Mouse (Mus musculus) ES-E14 (cell line): ENCODE data around the gene Ppp1r14c. TPM values are rescaled to one million over a fixed set of nuclear protein-coding genes. Genes with fewer than 3 reads are reported as not detected.

Experiments used
- DNase-seq: peaks from one replicate; pipeline ENCODE4 v3.0.0-alpha.2; 2013; ENCODE audit warnings: low read depth, low spot score
- H3K27ac ChIP-seq: 2 replicates; pipeline ENCODE4 v1.5.1; 2012; ENCODE audit warnings: low read depth, mild to moderate bottlenecking, low read length, moderate library complexity, mixed read lengths; ENCODE audit not compliant: poor library complexity, insufficient read depth, severe bottlenecking
- H3K36me3 ChIP-seq: 2 replicates; pipeline ENCODE4 v1.6.1; 2012; ENCODE audit warnings: mild to moderate bottlenecking, low read length, moderate library complexity, mixed read lengths; ENCODE audit not compliant: control insufficient read depth, poor library complexity, insufficient read depth, severe bottlenecking
- H3K4me1 ChIP-seq, 2 experiments: fragments of 150-350 bp in 1 of 2; sonication (generic) in 1 of 2; 2 replicates each; pipeline ENCODE4 v1.6.1; 2012; ENCODE audit warnings: low read length in 2 of 2, mild to moderate bottlenecking in 1 of 2, mixed read lengths in 1 of 2; ENCODE audit not compliant: control insufficient read depth in 2 of 2, insufficient read depth in 2 of 2, poor library complexity in 1 of 2
- H3K4me3 ChIP-seq, 2 experiments: fragments of 150-350 bp in 1 of 2; sonication (generic) in 1 of 2; 2 replicates each; pipeline ENCODE4 v1.5.1; 2012; ENCODE audit warnings: low read length in 2 of 2, low read depth in 1 of 2, mild to moderate bottlenecking in 1 of 2, mixed read lengths in 1 of 2; ENCODE audit not compliant: insufficient read depth in 1 of 2, poor library complexity in 1 of 2, severe bottlenecking in 1 of 2
- H3K9ac ChIP-seq: 2 replicates; pipeline ENCODE4 v1.6.1; 2012; ENCODE audit warnings: low read depth, mild to moderate bottlenecking, low read length, mixed read lengths; ENCODE audit not compliant: poor library complexity, insufficient read depth, severe bottlenecking
- H3K9me3 ChIP-seq: fragments of 150-350 bp; sonication (generic); 2 replicates; pipeline ENCODE4 v1.6.1; 2012; ENCODE audit warnings: low read depth, mild to moderate bottlenecking, low read length; ENCODE audit not compliant: control insufficient read depth, insufficient read depth
- CHD2 ChIP-seq: IDR thresholded peaks from 2 replicates; pipeline ENCODE4 v1.6.1; 2014; ENCODE audit warnings: mild to moderate bottlenecking, low read depth, low read length, inconsistent platforms
- HCFC1 ChIP-seq: IDR thresholded peaks from 2 replicates; pipeline ENCODE4 v1.6.1; 2012; ENCODE audit warnings: low read length, inconsistent platforms, borderline replicate concordance; ENCODE audit not compliant: insufficient read depth
- MAFK ChIP-seq: IDR thresholded peaks from 2 replicates; pipeline ENCODE4 v1.6.1; 2014; ENCODE audit warnings: mild to moderate bottlenecking, low read depth, low read length, inconsistent platforms; ENCODE audit not compliant: insufficient read depth
- ZC3H11A ChIP-seq: IDR thresholded peaks from 2 replicates; pipeline ENCODE4 v1.6.1; 2012; ENCODE audit warnings: low read depth, mild to moderate bottlenecking, inconsistent platforms, low read length, borderline replicate concordance
- ZNF384 ChIP-seq: IDR thresholded peaks from 2 replicates; pipeline ENCODE4 v1.6.1; 2012; ENCODE audit warnings: low read depth, low read length, inconsistent platforms
- in situ Hi-C, 2 experiments: fragments of 600-800 bp; cut with MboI; formaldehyde crosslinking; loops; one replicate each; pipeline ENCODE4 v1.15.1; 2025; ENCODE audit warnings: low sequenced_read_pairs in 2 of 2, inconsistent platforms in 1 of 2; ENCODE audit not compliant: unreplicated experiment in 2 of 2
- total RNA-seq: library from RNA; depleted of rRNA; stranded (reverse); fragments of 300-350 nt; gene quantifications from 2 replicates; pipeline ENCODE4 v1.2.3, GENCODE M21; 2012

The Ppp1r14c gene
- total RNA-seq, 1 experiment = 0.62 TPM

- H3K9ac ChIP-seq = no peak overlapping the region
- in situ Hi-C loops = no loop called here
- no peak for TF ChIP-seq ZC3H11A
- no peak for TF ChIP-seq MAFK
- TF ChIP-seq HCFC1 = no peak
- TF ChIP-seq ZNF384 = no peak
- no peak for TF ChIP-seq CHD2
Observed at GRCm38 (mm10) chr10:3334570-3334969, 31.3 kb upstream of the Ppp1r14c start.

GRCm38 (mm10) chr10:3336729-3337329, 29.0 kb upstream of the Ppp1r14c start:
- Histone ChIP-seq H3K9ac (no peak overlapping the region), H3K4me1 (no peaks in the 10 kb centered on the region), H3K4me3 (no peak overlapping the region), H3K9me3 (no peaks in the 10 kb centered on the region), H3K27ac (no peak overlapping the region), H3K36me3 (no peaks in the 10 kb centered on the region)
- no peak for DNase-seq
- in situ Hi-C loops = no loop called here
- no peak for TF ChIP-seq CHD2
- no peak for TF ChIP-seq ZNF384
- TF ChIP-seq MAFK = no peak
- TF ChIP-seq HCFC1 = no peak
- TF ChIP-seq ZC3H11A = no peak

More at GRCm38 (mm10) chr10:3334570-3334969, 31.3 kb upstream of the Ppp1r14c start:
- Histone ChIP-seq H3K4me1 (no peaks in the 10 kb centered on the region), H3K4me3 (no peak overlapping the region), H3K27ac (no peak overlapping the region), H3K36me3 (no peaks in the 10 kb centered on the region), H3K9me3 (no peaks in the 10 kb centered on the region)
- no peak for DNase-seq

GRCm38 (mm10) chr10:3337330-3337901, 28.4 kb upstream of the Ppp1r14c start:
- H3K27ac ChIP-seq = no peak overlapping the region
- H3K4me1 ChIP-seq = no peaks in the 10 kb centered on the region
- H3K36me3 ChIP-seq = no peaks in the 10 kb centered on the region
- no peak for TF ChIP-seq ZC3H11A
- TF ChIP-seq ZNF384 = no peak
- no peak for TF ChIP-seq CHD2
- no peak for TF ChIP-seq MAFK
- no peak for TF ChIP-seq HCFC1
- DNase-seq = no peak
- in situ Hi-C loops = no loop called here
- H3K4me3 ChIP-seq = no peak overlapping the region
- no peaks in the 10 kb centered on the region for H3K9me3 ChIP-seq
- no peak overlapping the region for H3K9ac ChIP-seq

- no peak overlapping the region for H3K4me3 ChIP-seq
- no peak overlapping the region for H3K27ac ChIP-seq
- DNase-seq = no peak
- H3K4me1 ChIP-seq = no peaks in the 10 kb centered on the region
- no peaks in the 10 kb centered on the region for H3K9me3 ChIP-seq
- no peaks in the 10 kb centered on the region for H3K36me3 ChIP-seq
- H3K9ac ChIP-seq = no peak overlapping the region
- in situ Hi-C loops = loop anchor here in 1 of 2 experiments (10.0 kb wide), 1 partner anchor 179 kb away; no protein-coding TSS in a partner anchor
- no peak for TF ChIP-seq CHD2
- no peak for TF ChIP-seq MAFK
- TF ChIP-seq HCFC1 = no peak
- no peak for TF ChIP-seq ZC3H11A
- TF ChIP-seq ZNF384 = no peak
Observed at GRCm38 (mm10) chr10:3345706-3346105, 20.2 kb upstream of the Ppp1r14c start.
